Mouse (Mus musculus) MEL (cell line): ENCODE results near the gene Gyg.
"Not testable (repeated sequence)": the region's sequence is repeated elsewhere in the genome, so short reads cannot be mapped to it uniquely, and the experiment has no call there.

Experiments used
- CTCF ChIP-seq, 3 experiments: IDR thresholded peaks in 2 of 3; conservative IDR thresholded peaks in 1 of 3; 2 replicates each; pipeline ENCODE4 v1.5.1; 2011 to 2012; ENCODE audit warnings: low read length in 3 of 3, low read depth in 2 of 3, mild to moderate bottlenecking in 2 of 3, improper control_type of control experiment in 1 of 3, inconsistent platforms in 1 of 3, mixed read lengths in 1 of 3, moderate library complexity in 1 of 3; ENCODE audit not compliant: control insufficient read depth in 1 of 3, insufficient read depth in 1 of 3, poor library complexity in 1 of 3, severe bottlenecking in 1 of 3
- ETS1 ChIP-seq: IDR thresholded peaks from 2 replicates; pipeline ENCODE4 v1.6.1; 2012; ENCODE audit warnings: low read depth, mild to moderate bottlenecking, inconsistent platforms, low read length, improper control_type of control experiment, moderate library complexity
- POLR2A ChIP-seq, 2 experiments: IDR thresholded peaks; 2 replicates each; pipeline ENCODE4 v1.6.1; 2011 to 2012; ENCODE audit warnings: low read length in 2 of 2, mild to moderate bottlenecking in 2 of 2, control low read depth in 1 of 2, improper control_type of control experiment in 1 of 2, low read depth in 1 of 2, moderate library complexity in 1 of 2; ENCODE audit not compliant: control insufficient read depth in 1 of 2, insufficient read depth in 1 of 2, poor library complexity in 1 of 2
- POLR2AphosphoS2 ChIP-seq: IDR thresholded peaks from 2 replicates; pipeline ENCODE4 v1.6.1; 2011; ENCODE audit warnings: low read length, improper control_type of control experiment
- POLR2AphosphoS5 ChIP-seq: IDR thresholded peaks from 2 replicates; pipeline ENCODE4 v1.6.1; 2012; ENCODE audit warnings: low read depth, borderline replicate concordance, mild to moderate bottlenecking, inconsistent platforms, low read length, moderate library complexity, mixed read lengths

DNA sequence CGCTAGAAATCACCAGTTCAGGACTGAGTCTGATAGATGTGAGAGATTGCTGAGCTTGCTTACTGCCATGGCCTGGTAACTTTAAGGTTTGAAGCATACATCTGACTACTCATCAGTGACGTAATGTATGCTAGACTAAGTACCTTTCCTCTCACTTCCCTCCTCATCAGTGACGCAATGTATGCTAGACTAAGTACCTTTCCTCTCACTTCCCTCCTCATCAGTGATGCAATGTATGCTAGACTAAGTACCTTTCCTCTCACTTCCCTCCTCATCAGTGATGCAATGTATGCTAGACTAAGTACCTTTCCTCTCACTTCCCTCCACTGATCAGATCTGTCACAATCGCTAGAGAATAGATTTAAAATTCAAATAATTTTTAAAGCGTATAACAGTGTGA, 33.5 kb downstream of the Gyg start:
- not testable (repeated sequence) for TF ChIP-seq CTCF (IDR thresholded peaks at IDR 0.05 in 2 of 3, conservative IDR thresholded peaks at IDR 0.05 in 1 of 3; ENCODE audit: control insufficient read depth in 1 of 3, insufficient read depth in 1 of 3, low read depth in 2 of 3, low read length in 3 of 3, poor library complexity in 1 of 3, severe bottlenecking in 1 of 3); POLR2A (IDR thresholded peaks at IDR 0.05; ENCODE audit: control insufficient read depth in 1 of 2, insufficient read depth in 1 of 2, low read depth in 1 of 2, low read length in 2 of 2, poor library complexity in 1 of 2); ETS1; POLR2AphosphoS5; POLR2AphosphoS2
